Mouse (Mus musculus) frontal cortex, postnatal 14 days (tissue): ENCODE data around the gene Cep164.
"Not testable (repeated sequence)": the region's sequence is repeated elsewhere in the genome, so short reads cannot be mapped to it uniquely, and the experiment has no call there.

Experiments
- DNase-seq, 2 experiments: peaks; one replicate each; pipeline ENCODE4 v3.0.0; 2022; ENCODE audit warnings: low spot score in 2 of 2

Cep164 gene

DNA sequence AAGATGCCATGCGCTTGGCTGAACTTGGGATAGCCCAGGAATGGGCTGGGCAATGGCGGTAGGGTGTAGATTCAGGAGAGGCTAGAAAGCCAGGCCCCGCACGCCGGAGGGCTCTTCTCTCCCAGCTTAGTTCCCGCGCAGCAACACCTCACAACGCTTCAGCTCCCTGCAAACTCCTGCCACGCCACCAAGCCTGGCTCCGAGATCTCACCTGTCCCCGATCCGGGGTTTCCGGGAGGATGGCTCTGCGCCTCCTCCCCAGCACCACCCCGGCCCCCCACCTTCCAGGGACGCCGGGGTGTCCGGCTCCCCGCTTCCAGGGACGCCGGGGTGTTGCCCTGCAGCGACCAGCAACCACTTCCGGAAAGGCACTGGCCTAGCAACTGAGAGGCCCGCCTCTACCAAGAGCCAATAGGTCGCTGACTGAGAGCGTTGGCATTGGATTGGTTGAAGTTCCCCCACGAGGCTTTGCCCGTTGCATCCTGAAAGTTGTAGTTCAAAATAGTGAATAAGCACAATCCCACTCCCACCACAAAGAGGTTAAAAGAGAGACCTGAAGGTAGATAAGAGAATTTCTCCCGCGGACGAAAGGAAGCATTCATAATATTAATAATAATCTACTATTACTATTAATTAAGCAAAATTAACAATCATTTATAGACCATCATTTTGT is at the start of gene Cep164:
TSS of gene Cep164 (minus strand) at position 401 of the 673 bp plus-strand sequence.
- DNase-seq: peak; percentile 84 to 85

DNA sequence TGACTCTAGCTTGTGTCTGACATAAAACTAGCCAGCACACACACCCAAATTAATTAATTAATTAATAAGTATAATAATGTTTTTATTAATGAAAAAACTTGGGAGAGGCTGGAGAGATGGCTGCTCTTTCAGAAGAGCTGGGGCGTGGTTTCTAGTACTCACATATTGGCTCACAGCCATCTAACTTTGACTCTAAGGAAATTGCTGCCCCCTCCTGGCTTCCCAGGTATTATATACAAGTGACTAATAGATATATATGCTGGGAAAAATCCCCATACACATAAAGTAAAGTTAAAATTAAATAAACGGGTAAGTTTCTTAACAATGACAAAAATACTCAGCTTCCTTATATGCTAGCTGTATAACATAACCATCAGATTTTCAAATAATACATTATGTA is 49.4 kb upstream of the Cep164 start:
- DNase-seq: no peak

DNA sequence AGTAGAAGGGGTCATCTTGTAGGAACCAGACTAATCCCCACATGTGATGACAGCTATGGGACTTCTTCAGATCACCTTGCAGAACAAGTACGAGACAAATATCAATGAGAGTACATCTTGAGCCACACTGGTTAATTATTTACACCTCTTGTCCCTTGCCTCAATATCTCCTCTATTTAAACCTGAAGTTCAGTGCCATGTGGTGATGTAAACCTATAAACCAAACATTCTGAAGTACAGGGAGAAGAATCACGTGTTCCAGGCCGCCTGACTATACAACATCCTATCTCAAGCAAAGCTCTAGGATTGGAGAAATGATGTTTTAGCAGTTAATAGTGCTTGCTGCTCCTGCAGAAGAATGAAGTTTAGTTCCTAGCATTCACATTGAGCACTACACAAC is 41.8 kb upstream of the Cep164 start:
- no peak for DNase-seq

DNA sequence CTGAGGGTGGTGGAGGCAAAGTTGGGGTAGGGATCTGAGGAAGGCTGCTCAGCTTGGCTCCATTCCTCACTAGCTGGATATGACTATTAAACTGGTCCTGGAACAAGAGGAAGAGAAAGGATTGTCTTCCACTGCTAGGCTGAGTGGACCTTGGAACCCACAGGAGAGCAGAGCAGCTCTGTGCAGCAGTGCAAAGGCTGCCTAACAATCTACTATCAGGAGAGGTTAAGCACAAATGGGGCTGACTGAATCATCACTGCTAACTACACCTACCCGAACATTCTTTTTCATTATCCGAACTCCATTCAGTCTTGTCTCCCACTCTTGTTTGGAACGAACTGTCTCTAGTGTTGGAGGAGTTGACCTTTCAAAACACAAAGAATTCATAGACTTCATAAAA is 40.7 kb upstream of the Cep164 start:
- DNase-seq: no peak

DNA sequence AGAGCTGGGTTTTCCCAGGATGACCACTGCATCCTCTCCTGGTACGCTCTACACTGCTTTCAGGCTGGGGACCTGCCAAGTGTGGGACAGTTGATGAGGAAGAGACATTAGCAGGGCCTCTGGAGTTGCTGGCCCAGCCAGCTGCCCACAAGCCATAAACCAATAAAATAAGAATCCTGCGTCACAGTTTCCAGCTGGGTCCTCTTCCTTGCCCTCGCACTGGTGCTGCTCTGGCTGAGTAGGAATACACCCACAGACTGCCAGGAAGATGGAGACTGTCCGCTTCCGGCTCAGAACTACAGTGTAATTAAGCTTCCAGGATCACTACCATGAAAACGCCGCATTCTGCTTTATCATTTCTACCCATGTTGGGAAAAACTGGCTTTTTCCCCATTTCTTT is 33.3 kb upstream of the Cep164 start:
- DNase-seq: no peak

DNA sequence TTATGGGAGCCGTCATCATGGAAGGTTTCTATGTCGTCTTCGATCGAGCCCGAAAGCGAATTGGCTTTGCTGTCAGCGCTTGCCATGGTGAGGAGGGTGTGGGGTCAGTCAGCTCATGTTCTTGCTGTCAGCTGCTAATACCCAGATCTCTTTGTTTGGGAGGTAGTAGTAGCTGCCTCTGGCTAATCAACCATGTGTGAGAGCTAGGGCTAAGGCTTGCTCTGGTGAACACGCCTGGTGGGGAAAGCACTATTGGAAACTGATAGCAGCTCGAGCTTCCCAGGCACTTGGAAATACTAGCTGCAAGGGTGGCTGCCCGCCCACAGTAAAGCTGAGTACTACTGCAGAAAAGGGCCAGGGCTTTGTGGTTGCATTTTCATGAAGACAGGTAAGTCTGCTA is 30.9 kb upstream of the Cep164 start:
- DNase-seq: no peak

DNA sequence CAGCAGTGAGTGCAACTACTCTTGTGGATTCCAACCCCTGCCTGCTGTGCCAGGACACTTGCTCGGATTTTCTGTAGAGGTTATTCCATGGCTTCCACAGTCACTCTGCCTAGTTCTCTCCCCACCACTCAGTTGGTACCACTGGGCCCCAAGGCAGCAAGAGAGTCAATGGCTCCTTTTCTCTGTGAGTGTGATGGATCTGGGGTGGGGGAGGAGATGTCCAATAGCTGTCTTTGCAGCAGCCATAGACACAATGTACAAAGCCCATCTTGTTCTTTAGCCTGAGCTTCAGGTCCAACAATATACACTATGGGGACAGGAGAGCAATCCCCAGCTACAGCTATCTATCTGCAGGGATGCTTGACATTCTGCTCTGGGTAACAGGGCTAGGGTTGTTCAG is 25.6 kb upstream of the Cep164 start:
- no peak for DNase-seq

DNA sequence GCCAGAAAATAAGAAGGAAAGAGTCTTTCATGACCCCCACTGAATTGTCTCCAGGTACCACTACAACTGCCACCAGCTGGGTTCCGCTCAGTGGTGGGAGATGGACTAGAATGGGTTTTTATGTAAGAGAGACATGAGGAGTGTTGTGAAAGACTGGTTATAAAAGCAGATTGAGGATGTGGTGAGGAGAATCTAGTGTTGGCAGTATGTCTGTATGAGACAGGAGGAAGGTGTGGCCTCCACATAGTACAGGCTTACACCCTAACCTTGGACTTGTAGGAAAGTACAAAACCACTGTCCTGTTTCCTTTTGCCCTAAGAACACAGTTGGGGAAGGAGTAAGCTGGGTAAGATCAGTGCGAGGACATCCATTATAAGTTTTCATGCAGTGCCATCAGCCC is 25.2 kb upstream of the Cep164 start:
- no peak for DNase-seq

DNA sequence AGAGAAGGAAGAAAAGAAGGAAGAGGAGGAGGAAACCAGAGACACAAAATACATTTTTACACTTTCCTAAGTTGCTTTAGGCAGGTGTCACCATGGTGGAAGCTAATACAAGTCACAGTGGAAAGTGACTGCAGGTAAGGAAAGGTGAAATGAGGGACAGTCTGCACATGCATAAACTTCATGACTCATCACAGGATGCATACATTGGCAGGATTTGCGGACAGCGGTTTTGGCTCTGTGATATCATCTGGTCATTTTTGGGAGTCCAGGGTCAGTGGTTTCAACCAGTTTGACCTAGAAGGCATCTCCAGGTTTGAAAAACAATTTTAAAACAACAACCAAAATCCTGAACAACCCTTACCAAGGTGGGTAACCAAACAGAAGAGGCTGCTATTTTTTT is 23.3 kb upstream of the Cep164 start:
- no peak for DNase-seq

DNA sequence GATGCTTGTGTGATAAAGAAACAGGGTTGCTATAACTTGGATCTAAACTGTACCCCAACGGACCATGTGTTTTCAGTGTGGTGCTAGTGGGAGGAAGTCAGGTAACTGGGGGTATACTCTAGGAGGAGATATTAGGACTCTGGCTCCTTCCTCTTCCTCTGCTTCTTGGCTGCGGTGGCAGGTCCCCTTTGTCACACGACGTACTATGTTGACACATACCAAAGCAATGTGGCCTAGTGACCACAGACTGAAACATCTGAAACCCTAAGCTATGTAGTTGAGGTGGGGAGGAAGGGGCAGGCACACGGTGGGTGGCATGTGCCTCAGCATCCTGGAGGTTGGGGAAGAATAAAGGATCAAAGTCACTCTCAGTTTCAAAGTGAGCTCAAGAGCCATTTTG is 22.8 kb upstream of the Cep164 start:
- no peak for DNase-seq

DNA sequence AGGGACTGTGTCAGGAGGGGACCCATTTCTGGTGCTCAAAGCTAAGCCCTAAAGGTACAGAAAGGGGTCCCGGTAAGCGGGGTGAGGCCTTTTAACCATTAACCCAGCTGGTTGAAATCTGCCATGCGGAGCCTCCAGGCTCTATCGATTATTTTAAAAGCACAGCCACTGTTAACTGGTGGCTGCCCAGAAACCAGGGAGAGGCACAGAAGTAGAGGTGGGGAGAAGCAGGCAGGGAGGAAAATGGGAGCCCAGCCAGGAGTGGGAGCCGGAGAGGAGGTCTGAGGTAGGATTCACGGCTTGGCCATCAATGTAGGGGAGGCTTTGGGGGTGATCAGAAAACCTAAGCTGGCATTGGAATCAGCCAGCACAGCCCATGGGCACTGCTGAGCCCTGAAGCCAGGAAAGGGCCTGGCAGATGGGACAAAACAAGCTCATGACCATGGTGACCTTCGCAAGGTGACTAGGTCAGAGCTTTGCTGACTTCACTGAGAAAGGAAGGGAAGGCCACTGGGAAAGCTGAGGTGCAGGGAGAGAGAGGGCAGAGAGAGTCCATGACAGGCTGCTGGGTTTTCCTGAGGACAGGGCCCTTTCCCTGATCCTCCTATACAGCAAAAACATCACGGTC is 22.2 kb upstream of the Cep164 start:
- no peak for DNase-seq

DNA sequence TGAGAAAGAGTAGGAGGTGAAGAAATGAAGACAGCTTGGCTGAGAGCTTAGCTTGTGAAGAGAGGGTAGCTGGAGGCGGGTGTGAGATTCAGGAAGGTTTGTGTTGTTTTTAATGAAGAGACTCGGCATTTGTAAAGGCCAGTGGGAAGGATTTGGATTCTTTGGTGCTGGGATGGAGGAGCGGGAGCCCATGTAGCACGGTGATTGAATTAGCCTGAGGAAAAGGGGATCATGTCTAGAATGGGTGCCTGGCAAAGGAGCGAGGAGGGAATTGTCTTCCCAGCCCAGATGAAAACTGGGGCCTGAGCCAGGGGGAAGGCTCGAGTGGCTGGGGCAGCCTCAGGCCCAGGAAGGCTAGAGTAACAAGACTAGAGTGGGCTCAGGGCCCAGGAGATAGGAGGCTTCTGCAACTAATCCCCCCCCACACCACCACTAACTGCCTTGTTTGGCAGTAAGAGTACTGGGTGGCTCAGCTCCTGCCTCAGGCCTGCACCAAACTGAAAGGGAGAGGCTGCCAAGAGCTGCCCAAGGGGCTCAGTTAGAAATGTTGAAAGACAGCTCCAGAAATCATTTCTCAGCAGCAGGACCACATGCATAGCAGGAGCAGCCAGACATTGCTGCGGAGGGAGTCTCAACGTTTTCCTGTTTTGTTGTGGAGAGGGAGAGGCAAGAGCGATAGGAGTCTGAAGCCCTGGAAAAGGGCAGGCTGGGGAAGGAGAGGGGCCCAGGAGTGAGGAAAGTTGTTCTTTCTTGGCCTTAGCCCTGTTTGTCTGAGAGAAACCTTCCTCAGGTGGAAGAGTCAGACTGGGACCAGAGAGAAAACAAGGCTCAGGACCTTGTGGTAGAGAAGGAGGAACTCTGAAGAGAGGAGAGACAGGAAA is 21.3 kb upstream of the Cep164 start:
- no peak for DNase-seq

DNA sequence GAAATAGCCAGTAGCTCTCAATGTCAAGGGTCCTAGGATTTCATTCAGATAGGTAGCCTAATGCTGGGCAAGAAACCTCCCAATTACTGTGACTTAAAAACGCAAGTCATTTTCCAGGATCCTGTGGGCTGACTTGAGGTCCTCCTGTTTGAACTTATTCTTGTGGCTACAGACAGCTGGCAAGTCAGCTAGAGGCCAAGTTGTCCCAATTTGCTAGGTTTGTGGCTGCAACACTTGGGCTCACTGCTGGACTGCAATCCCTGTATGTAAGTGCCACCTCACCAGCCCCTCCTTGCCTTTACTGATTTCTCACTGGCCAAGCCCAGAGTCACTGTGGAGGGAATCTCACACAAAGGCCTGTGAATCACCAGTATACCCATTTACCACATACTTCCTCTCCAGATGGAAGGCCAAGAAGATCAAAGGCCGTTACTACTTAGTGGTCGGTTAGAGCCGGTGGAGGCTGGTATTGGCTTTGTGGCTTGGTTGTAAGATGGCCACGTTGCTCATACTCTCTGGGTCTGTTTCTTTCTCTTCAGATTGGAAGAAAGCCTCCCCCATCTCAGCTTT is 18.5 kb upstream of the Cep164 start:
- no peak for DNase-seq

DNA sequence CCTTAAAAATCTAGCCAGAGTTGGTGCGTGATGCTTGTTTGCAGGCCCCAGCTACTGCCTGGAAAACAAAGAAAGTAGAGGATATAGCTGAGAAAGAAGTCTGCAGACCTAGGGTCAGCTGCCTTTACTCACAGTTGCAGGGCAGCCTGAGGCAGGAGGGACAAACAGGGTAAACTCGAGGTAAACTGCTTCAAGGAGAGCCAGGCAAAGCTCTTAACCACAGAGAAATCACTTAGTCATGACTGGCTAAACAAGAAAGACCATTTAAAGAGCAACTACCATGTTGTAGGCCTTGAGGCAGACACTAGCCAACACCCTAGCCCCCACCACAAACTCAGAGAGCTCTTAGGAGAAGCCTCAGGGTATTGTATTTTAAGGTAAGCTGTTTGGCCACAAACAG is 17.7 kb upstream of the Cep164 start:
- not testable (repeated sequence) for DNase-seq

DNA sequence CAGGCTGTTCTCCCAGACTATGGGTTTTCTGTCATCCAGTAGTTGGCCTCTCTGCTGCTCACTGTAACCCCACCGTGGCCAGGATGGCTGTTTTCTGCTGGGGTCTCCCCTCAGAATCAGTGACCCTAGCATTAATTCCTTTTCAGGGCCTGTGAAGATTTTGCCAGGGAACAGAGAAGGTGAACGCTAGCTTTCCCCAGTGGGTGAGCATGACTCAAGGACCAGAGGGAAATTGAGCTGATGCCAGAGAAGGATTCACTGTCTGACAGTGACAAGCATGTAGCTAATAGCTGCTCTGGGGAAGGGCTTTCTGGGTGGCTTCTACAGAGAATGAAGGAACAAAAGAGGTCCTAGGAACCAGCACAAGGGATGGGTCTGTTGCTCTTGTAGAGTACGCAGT is 17.1 kb upstream of the Cep164 start:
- DNase-seq: no peak

DNA sequence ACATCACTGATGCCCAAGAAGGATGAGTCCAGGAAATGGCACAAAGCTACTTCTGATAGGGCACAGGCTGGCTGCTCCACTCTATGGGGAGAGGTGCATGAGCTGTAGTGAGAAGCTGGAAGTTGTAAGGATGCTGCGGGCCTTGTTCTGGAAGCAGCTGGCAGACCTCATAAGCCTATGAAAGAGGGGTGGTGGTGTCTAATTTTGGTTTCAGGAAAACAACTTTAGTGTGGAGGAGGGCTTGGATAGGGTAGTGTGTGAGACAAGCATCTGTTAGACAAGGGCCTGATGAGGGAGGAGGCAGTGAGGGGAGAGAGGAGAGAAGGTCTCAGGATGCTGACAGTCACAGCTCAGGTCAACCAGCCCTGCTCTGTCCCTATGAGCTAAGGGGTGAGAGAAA is 15.3 kb upstream of the Cep164 start:
- DNase-seq: no peak

DNA sequence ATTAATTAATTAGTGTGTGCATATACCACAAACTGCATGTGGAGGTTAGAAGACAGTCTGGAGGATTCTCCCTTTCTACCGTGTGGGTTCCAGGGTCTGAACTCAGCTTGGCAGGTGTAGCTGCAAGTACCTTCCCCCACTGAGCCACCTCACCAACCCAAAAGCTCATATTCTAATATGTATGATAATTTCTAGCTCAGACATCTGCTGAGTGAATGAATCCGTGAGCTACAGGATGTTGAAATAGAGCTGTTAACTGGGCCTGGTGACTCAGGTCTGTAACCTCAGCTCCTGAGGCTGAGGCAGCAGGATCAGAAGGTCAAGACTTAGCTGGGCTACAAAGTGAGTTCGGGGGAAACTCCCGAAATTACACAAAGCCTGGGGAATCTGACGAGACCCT is 14.5 kb upstream of the Cep164 start:
- no peak for DNase-seq

DNA sequence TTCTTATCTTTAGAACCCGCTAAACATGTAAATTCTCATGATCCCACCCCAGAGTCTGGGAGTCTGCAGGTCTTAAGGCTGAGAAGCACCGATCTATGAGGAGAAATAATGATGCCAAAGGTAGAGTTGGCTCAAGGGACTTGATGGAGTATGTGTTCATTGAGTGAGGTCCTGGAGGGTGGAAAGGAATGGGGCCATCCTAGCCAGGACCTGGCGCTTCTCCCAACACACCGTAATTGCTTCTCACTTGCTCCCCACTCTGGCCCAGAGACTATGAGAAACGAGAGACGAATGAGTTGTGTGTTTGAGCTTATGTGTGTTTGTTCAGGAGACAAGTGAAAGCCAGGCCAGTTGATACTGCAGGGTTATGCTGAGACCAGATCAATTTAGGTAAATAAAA is 13.0 kb upstream of the Cep164 start:
- no peak for DNase-seq

DNA sequence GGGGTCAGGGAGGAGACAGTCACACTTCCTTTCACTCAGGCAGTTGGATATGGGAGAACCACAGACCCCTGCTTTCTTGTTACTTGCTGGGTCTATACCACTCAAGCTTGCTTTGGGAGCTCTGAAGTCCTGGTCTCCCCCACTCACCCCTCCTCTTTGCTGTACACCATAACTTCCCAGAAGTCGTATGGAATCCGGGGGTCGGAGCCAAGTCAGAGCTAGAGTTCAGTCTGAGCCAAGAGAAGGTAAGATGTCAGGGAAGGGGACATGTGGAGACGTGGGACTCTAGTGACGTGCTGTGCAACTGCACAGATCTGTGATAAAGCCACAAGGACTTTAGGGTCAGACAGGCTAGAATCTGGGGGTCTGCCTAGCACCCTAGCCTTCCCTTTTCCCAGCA is 11.8 kb upstream of the Cep164 start:
- DNase-seq: no peak

DNA sequence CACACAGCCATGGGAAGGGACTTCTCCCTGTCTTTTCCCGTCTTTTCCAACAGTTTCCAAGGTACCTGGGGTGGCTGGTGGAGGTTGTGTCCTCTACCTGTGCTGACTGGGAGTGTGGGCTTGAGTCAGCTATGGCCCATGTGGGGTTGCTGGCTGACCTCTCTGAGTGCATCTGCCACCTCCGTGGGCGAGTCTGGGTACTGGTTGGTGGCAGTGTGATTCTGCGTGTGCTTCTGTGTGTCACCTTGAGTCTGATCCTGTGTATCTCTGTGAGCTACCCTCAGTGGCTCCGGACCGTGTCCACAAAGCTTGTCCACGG is 11.4 kb upstream of the Cep164 start:
- no peak for DNase-seq

DNA sequence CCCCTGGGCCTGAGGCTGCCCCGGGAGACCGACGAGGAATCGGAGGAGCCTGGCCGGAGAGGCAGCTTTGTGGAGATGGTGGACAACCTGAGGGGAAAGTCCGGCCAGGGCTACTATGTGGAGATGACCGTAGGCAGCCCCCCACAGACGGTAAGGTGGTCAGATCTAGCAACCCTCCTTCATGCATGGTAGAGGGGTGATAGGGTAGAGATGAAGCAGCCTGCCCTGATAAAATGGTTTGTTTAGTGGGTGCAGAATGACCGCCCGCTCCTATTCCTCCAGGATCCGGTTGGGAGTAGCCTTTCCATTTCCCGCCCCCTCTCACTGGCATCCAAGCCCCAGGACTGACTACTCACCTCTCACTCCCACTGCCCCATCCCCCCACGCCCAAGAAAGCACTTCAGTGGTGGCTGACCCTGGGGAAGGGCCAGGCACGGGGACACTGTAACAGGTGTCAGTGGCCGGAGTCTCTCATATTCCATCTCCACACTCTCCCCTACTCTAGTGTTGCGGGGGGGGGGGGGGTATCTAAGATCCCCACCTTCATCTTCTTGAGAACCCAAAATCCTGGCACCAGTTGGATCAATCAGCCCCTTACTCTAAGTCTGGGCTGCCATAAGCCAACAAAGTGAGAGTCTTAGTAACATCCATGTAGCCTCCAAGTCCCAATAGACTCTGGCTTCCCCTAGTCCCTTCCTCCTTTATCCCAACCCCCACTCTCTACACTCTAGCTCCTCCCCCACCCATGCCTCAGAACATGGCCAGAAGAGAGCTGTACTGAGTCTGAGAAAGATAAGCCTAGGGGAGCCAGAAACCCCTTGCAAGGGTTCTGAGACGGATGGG is 10.9 kb upstream of the Cep164 start:
- no peak for DNase-seq
